Mouse (Mus musculus) testis, adult 2 months (tissue): ENCODE measurements around the gene Hmbs.
"Not testable (repeated sequence)": the region's sequence is repeated elsewhere in the genome, so short reads cannot be mapped to it uniquely, and the experiment has no call there.

Experiments
- CTCF ChIP-seq: fragments of 200-500 bp; IDR thresholded peaks from 2 replicates; pipeline ENCODE4 v1.5.1; 2012; ENCODE audit warnings: low read depth, mild to moderate bottlenecking, inconsistent platforms, low read length, moderate library complexity; ENCODE audit not compliant: control insufficient read depth, insufficient read depth, insufficient replicate concordance
- POLR2A ChIP-seq: fragments of 200-500 bp; IDR thresholded peaks from 2 replicates; pipeline ENCODE4 v1.6.1; 2012; ENCODE audit warnings: low read depth, mild to moderate bottlenecking, inconsistent platforms, low read length, moderate library complexity; ENCODE audit not compliant: control insufficient read depth

- TF ChIP-seq CTCF, POLR2A: not testable (repeated sequence)
Observed at GRCm38 (mm10) chr9:44377335-44377734, 33.3 kb upstream of the Hmbs start.
